Mouse (Mus musculus) ES-CJ7 (cell line): Measurements from ENCODE around the gene She.

Source experiments
- DNase-seq: peaks from one replicate; pipeline ENCODE4 v3.0.0; 2011; ENCODE audit warnings: low read depth, low spot score

The She gene

DNA sequence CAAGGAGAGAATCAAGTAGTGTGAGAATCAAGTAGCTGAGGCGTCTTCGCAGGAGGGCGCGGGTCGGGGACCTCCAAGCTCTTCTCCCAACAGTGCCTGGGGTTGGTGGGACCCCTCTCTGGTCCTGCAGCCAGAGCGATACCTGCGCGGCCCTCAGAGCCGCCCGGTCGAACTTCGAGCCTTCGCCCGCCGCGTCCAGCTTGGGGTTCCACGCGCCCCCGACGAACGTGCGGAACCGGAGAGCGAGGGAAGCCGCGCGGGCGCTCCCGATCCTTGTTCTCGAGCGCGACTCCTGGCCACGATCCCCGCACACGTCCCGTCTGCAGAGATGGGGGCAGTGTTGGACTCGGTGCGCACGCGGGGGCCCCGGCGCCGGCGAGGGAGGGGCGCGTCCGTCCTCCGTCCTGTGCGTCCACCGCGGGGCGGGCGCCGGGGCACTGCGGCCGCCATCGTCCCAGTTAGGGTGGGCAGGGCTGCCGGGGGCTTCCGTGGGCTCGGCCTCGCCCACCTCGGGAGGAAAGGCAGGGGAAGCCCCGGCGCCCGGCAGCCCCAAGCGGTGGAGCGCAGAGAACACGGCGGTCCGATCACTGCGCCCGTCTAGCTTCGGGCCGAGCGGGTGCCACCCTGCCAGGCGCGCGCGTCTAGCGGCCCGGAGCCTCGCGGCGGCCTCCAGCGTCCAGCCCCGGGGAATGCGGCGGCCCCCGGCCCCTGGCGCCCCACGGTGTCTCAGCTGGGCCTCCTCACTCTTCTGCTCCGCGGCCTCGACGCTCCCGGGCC, at the start of gene She:
Gene She (plus strand): TSS at position 556 of the 777 bp plus-strand sequence.
- DNase-seq: no peak

DNA sequence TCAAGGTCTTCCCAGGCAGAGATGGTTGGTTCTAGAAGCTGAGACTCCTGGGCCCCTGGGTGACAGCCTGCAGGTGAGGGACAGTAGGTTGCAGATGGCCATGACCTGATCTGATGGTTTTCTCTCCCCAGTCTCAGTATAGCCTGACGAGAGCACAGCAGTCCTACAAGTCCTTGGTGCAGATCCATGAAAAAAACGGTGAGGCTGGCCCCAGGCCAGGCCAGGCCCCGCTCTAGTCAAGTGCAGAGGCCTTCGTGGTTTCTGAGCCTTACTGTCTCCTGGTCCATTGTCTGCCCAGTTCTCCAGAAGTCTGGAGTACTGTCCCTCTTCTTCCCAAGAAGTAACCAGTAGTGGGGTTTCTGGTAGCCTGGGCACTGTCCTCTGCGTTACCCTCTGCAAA, 49.5 kb upstream of the She start:
- DNase-seq: no peak

DNA sequence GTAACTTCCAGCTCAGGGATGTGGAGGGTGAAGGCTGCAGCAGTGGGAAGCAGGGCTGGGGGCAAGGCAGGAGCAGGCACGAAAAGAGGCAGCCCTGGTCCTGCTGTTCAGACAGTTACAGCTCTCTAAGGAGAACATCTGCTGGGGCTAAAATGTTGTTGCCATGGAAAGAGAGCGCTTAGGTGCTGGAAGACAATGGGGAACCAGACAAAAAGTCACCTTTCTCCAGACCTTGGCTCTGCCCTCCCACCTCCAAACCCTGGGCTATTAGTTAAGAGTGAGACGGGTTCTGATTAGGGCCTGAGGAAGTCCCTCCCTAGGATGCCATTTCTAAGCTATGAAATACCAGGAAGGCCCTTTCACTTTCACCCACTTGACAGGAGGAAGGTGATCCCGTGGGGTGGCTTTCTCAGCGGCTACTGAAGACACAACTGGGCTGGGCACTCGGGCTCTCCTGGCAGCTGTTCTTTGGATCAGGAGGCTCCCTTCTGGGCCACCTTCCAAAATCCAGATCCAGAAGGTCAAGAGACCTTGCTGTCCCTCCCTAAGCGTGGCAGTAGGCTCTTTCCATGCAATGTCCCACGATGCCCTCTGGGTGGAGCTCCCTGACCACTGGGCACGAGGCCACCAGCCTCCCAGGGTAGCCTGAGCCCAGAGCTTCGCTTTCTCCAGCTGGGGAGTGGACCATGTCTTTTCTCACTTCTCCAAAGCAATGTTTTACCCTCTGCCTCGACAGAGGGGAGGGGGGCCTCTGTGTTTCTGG, 46.0 kb upstream of the She start:
- DNase-seq: peak; percentile 50

DNA sequence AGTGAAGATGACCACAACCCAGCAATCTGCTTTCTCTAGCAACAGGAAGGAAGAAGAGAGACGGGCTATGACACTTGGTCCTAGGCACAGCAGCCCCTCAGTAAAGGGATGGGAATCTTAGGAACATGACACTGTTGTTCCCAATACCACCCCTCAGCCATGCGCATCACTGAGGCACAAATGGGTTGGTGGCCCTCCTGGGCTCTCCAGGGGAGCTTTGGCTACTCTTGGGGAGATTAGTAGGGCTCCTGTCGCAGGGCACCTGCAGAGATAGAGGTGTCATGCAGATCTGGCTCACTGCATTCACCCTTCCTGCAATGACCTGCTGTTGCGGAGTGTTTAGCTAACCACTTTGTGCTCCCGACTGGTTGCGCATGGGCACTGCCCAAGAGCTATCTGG, 44.9 kb upstream of the She start:
- DNase-seq: no peak

DNA sequence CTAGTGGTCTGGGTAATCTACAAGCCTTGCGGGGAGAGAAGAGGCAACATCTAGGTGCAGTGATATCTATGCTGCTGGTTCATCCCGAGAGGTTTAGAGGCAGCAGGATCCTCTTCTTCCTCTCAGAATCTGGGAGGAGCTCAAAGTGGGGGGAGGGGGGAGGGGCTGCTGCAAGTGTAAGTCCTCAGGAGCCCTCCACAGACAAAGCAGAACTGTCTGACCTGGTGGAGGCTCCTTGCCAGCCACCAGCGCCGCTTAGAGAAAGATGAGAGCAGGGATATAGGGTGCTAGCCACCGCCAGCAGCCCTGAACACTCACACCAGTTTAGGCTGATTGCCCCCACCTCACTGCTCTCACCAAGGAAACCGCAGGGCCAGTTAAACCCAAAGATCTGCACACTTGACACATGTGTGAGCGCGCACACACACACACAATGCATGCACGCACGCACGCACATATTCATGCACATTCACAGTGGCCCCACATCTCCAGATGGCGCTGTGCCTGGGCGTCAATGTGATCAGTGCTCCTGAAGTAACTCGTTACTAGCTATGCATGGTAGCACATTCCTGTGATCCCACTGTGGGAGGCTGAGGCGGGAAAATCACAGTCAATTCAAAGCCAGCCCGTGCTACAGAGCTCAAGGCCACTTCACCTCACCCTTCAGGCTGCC, 42.4 kb upstream of the She start:
- DNase-seq: peak; percentile 71

DNA sequence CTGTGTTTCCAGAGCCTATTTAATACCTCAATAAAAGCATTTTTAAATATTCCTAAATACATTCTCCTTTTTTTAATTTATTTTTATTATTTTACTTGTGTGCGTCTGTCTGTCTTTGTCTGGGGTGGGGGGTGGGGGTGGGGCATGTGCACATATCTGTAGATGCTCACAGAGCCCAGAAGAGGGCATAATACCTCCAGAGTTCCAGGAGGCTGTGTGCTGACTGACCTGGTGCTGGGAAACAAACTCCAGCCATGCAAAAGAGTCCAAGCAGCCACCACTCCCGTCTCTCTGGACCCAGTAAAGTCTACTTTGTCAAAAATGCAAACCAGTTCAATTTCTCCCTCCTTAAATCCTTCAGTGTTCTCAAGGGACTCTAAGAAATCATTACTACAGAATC, 36.6 kb upstream of the She start:
- DNase-seq: peak; percentile 74

DNA sequence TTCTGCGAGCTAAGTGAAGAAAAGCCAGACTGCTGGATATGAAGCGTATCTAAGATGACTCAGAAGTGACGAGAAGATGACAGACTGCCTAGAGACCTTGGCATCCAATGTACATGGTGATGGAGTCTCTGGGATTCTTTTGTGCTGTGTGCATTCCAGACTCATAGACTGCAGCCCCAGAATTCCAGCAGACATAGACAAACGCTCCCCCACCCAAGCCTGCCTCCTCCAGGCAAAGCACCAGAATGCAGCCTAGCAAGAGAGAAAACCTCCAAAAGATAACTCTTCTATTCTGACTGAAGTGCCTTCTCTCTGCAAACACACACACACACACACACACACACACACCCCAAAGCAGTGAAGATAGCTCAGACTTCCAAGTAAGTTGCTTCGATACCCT, 35.4 kb upstream of the She start:
- DNase-seq: peak; percentile 71

DNA sequence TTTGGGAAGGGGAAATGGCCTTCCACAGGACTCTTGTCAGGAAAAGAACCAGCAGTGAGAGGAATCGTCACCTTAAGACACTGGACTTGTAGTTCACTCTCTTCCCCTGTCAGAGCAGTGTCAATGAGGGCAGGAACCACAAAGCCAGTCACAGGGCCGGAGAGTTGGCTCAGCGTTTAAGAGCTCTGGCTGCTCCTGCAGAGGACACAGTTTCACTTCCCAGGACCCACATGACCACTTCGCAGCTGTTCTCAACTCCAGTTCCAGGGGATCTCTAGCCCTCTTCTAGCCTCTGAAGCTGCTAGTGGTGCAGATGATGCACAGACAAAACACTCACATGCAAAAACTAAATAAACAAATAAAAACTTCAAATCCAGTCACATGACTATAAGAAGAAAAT, 34.8 kb upstream of the She start:
- DNase-seq: no peak

DNA sequence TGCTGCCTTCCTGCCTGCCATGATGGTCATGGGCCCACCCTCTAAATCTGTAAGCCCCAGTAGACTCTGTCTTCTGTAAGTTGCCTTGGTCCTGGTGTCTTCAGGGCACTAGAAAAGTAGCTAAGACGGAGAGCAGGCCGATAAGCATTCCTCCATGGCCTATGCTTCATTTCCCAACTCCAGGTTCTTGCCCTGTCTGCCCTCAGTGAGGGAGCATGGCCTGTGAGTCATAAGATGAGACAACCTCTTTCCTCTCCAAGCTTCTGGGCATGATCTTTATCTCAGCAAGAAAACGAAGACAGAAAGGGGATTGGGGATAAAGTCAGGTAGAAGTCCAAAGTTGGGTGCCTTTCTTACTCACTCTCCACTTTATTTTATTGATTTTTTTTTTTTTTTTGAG, 32.7 kb upstream of the She start:
- no peak for DNase-seq

DNA sequence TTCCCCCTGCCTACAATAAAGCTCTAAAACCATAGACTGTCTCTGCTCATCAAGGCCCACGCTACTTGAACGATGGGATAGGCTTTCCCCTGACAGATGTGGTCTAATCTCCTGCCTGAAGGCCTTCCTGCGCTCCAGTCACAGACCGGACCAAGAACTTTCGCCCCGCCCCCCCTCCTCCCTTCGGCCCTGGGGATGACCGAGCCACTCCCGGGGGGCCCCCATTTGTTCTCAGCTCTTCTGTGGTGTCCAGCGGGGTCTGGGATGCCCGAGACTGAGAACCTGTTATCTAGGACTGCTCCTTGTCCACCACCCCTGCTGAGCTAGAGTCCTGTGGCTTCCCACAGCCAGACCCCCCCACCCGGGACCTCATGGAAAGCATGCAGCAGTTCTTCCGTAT, 31.7 kb upstream of the She start:
- DNase-seq: peak; percentile 81

DNA sequence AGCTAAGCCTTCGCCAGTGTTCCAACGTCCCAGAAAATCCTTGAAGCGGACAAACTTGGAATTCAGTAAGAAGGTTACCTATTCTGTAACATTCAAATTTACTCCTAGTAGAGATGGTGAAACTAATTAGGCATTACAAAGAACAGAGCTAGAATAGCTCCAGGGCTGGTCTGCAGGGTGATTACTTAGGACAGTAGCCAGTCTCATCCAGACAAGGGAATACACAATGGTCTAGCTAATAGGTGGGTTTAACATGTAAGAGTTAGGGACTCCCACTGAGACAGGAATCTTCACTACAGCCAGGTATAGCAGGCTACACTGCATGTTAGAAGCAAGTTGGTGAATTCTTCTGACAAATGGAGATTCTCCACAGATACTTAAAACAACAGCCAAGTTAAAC, 31.1 kb upstream of the She start:
- peak; percentile 98 for DNase-seq

DNA sequence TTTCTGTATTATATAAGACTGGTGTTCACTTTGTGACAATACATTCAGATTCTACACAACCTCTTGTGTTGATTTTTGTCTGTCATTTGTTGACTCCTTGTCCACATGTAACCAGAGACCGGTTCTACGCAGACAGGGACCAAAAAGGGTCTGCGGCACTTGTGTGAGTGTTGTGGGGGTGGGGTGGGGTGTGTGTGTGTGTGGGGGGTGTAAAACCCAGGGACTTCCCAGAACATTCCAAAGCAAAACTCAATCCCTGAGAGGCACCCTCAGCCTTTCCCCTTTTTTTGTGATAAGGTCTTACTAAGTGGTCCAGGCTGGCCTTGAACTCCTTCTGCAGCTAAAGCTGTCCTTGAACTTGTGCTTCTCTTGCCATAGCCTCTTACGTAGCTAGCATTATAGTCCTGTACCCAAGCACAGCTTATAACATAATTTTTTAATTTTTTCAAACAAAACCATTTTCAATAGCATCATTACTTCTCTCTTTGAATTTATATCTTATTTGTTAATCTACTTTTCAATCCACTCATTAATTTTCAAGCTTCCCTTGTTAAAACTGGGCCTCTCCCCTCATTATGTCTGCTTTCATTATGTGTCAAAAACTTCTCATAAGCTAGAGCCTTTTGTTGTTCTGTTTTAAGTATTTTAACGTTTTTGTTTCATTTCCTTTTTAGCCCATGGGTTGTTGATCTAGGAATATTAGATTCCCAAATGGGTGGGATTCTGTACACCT, 30.2 kb upstream of the She start:
- peak; percentile 71 for DNase-seq

DNA sequence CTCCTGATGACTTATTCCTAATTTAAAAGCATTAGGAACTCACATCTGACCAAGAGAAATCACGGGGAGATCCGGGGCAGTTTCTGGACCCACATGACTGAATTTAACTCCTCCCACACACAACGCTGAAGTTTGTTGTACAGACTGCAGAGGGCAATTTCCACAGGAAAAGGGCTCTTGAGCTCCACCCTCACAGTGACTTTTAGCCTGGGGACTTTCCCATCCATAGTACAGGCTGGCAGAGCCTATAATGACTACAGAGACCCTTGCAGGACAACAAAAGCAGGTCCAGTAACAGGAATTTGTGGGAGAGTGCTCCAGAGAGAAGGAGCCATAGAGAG, 29.7 kb upstream of the She start:
- peak; percentile 91 for DNase-seq

DNA sequence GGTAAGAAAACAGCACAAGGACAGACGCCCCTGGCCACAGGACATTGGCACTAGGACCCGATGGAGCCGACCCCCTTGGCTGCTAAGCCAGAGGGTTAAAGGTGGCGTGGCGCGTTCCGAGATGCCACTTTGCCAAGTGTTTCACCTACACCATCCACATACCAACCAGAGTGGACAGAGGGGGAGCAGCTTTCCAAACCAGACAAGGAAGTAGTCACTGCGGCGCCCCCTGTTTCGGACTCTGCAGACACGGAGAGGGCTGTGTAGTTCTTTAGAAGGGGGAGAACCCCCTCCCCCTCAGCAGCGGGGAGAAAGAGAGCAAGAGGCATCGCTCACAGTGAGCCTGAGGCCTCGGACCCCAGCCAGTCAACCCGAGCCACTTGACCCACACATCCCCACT, 28.3 kb upstream of the She start:
- no peak for DNase-seq

DNA sequence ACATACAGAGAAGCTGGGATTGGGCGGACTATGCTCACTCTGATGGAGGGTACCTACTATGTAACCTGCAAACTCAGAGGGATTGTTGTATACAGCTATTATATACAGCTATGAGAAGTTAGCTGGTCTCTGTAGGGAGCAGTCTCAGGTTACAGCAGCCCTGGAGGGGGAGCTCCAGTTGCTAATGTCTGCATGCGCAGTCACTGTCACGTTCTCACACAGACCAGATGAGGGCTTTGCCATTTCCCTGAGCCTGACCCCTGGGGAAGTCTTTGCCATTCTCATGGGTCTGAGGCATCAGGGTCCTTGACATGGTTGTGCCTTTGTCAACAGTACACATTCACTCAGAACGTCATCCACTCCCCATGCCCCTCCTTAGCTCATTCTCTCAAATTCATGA, 26.0 kb upstream of the She start:
- DNase-seq: peak; percentile 61

DNA sequence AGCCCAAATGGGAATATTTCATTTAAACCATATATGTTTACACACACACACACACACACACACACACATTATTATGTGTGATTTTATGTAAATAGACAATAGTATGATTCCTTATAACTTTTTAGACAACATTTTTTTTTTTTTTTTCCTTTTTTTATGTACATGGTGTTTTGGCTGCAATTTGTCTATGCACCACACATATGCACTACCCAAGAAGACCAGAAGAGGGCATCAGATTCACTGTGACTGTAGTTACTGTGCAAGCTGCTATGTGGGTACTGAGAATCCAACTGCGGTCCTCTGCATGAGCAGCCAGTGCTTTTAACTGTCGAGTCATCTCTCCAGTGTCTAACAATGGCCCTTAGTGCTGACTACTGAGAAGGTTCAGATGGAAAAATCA, 24.4 kb upstream of the She start:
- DNase-seq: peak; percentile 84

DNA sequence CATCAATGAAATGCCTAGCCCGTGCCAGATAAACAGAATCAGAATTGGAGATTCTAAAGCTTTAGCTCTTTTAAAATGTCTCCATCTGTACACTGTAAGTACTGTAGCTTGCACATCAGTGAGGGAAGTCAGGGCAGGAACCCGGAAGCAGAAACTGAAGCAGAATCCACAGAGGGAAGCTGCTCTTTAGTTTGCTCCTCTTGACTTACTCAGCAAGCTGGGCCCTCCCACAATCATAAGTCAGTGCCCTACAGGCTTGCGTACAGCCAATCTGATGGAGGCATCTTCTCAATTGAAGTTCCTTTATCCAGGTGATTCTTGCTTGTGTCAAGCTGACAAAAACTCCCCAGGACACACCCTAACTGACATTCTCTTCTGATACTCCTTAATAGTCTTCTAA, 24.0 kb upstream of the She start:
- no peak for DNase-seq

DNA sequence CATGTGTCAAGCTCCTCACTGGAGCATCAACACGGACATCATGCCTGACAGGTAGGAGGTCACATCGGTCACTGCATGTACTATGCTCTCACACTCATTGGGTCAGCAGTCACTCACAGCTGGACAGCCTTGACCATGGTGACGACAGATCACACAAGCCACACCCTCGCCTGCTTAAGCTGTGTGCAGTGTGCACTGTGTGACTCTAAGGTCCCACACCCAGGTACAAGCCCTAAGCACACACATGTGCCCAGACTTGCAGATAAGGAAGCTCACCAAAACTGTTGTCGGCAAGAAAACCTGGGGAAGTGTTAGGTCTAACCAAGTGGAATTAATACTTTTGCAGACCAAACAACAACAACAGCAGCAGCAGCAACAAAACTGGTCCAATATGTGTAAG, 23.3 kb upstream of the She start:
- no peak for DNase-seq

DNA sequence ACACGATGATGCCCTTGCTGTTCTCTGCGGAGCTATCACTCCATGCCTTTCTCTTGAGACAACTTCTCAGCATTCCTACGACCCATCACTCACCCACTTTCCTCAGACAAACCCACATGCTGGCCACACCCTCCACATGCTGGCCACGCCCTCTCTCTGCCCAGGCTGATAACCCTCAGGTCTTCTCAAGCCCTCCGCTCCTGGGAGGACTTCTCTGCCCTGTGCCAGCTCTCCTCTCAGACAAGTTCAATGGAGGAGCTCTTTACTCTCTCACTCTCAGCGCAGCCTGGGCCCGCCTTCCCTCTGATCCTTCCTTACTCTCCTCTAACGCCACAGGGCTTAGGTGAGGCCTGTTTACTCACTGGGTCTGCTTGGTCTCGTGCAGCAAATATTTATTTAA, 22.5 kb upstream of the She start:
- peak; percentile 76 for DNase-seq

DNA sequence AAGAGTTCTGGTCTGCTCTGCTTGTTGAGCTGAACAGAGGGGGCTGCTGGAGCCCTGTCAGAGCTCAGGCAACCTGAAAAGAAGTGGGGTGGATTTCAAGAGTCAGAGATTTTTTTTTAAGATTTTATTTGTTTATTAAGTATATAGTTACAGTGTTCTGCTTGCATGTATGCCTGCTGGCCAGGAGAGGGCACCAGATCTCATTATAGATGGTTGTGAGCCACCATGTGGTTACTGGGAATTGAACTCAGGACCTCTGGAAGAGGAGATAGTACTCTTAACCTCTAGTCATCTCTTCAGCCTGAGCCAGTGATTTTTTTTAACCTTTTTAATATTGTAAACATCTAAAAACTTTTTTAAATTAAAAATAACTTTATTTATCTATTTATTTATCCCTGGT, 20.3 kb upstream of the She start:
- DNase-seq: no peak

DNA sequence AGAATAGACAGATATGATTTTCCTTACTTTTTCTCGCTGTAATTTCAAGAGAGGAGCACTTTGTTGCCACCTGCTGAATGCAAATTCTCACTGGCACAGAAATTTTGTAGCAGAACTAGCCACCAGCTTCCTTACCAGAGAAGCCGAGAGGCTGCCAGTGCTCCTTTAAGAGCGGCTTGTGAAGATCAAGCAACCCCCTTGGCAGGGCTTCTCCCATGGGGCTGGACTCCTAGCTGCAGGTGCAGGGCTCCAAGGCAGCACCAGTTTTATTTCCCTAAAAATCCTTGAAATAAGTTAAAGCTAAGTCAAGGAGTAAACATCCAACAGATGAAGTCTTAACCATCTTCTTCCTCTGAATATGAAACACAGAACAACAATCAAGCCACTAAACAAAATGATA, 19.0 kb upstream of the She start:
- no peak for DNase-seq

DNA sequence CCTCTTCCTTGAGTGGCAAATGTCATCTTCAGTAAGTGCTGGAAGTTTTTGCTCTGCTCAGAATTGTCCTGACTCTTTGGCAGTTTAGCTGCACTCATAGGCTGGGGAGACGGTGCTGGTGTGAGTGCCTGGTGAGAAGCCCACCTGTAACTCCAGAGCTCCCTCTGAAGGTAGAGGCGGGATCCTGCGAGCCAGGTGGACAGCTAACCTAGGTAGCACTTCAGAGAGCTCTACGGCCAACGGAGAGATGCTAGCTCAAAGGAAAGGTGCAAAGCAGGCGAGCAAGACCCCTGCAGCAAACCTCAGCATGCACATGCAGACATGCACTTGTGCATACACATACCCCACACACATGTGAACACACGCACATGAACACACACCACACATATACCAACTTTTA, 17.1 kb upstream of the She start:
- peak; percentile 52 for DNase-seq
